Mouse (Mus musculus) ovary, postnatal 10 days (tissue): Measurements from ENCODE around the gene Kcnmb4.

Experiments used
- DNase-seq: peaks from one replicate; pipeline ENCODE4 v3.0.0; 2022; ENCODE audit warnings: low spot score

Gene Kcnmb4

DNA sequence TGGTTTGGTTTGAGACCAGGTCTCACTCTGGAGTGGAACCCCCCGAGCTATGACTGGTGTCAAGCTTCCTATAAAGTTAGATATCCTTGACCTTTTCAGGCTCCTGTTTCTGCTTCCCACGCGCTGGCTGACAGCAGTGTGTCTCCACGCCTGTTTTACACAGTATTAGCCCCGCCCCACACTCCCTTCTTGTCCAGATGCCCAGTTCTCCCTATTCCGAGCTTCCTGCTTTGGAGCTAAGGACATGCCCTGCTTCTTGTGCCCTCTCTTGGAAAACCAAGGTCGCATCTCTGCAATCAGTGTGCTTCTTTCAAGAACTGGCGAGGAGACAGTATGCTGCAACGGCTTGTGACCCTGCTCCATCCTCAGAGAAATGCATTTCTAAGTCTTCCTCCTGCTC, 23.1 kb downstream of the Kcnmb4 start:
- no peak for DNase-seq

DNA sequence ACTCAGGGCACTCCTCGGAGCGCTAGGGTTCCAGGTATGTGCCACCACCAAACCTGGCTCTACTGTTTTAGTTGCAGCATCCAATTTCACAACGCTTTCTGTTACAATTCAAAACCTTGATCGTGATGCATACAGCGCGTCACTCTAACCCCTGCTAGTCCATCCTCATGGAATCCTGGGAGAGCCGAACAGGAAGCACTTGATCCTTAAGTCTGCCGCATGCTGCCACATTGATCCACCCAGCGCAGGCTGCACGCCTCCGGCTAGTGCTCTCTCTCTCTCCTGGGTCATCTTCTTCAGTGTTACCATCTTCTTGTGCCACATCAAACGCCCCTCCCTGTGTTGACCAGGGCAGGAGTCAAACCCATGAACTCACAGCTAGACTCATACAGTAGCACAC, 25.5 kb downstream of the Kcnmb4 start:
- DNase-seq = no peak

DNA sequence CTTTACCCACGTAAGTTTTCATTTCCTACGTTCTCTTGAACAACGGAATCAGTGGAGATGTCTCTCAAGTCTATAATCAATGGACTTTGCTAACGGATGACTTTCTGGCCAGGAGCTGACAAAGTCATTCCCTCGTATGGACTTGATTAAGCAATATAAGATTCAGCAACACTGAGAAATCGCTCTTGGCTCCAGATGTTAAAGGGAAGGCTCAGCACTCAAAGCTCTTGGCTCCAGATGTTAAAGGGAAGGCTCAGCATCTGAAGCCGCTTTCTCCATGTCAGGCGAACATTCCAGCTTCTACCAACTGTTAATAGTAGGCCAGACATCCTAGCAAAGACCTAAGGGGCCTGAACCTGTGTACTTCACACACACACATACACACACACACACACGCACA, 26.5 kb downstream of the Kcnmb4 start:
- DNase-seq = no peak

DNA sequence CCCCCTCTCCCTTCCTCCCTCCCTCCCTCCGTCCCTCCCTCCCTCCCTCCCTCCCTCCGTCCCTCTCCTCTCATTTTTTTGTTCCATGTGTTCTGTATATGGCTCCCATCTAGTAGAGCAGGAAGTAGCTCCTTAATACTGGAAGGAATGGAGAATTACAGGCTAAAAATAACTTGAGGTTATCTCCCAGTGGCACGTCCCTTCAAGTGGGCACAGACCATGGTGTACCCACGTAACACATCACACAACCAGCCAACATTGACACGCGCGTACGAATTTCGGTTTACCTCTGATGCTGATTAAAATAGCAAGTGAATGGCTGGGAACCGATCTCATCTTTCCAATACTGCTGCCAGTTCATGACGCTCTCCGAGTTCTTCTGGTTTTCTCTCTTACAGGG, 27.6 kb downstream of the Kcnmb4 start:
- no peak for DNase-seq

DNA sequence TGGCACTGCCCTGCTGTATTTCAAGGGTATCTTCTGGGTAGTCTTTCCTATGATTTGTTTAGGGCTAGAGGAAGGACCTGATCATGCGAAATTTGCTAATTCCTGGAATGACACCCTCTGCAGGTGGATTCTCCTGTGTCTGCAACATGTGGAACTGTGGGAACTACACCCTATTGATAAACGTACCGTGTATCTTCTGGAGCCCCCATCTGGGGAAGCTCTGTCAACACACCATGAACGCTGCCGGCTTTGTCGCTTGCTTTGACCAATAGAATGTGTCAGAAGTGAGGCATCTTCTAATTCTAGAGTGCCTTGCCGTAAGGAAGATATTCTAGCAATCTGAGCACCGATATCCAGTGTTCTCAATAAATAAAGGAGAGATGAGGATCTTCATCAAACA, 28.9 kb downstream of the Kcnmb4 start:
- DNase-seq = no peak

DNA sequence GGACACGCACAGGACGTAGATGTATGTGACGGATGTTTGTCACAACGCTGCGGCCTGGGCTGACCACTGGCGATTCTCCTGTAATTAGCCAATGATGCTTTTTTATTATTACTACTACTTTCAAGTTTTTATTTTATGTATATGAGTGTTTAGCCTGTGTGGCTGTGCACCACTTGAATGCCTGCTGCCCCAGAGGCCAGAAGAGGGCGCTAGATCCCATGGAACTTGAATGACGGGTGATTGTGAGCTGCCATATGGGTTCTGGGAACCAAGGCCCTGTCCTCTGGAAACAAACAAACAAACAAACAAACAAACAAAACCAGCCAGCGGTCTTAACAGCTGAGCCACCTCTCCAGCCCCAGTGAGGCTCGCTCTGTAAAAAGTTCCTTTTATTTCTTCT, 29.3 kb downstream of the Kcnmb4 start:
- no peak for DNase-seq

DNA sequence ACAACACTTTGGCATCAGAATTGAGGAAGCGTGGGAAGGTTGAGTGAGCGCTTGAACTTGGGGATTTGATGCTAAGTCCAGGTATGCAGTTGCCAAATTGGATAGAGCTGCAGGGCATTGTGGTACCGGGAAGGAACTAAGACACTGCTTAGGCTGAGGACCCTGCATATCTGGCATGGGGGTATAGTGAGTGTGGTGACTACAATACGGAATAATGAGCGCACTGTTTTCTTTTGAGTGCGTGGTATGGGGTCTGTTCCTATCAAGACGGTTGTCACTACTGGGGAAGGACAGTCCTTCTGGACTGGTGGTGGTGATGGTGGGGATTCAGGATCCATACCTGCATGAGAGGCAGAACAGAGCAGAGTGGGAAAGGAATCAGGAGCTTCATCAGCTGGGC, 32.7 kb downstream of the Kcnmb4 start:
- DNase-seq = no peak

DNA sequence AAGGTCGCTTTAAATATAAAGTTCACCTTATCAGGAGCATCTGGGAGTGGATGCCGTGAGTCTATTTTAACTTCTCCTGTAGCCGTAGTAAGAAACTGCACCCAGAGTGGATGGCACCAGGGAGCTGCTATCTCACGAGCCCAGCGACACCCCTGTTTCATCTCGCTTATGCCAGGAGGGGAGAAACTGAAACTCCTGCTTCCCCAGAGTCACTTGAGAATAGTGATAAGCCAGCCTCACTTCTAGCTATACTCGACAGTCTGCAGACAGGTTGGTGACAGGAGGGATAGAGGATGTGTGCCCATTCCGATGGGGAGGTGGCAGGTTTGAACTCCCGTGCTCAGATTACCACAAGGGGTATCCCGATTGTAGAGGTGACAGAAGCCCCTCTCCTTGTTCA, 33.6 kb downstream of the Kcnmb4 start:
- no peak for DNase-seq

DNA sequence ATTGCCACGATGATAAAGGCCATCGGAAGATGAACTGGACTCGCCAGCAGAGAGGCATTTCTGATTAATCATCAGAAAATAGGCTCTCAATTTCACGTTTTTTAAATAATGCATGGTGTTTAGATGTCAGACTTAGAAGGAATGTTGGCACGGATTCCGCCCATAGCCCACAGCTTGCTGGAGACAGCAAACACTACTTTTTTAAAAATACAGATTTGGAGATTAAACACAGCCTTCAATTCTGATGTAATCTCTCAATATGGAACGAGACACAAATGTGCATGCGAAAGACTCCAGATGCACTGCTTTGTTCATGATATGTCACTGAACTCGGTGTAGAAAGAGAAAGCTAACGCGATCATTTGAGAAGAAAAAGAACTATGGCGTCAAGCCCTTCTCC, 38.2 kb downstream of the Kcnmb4 start:
- DNase-seq = no peak

DNA sequence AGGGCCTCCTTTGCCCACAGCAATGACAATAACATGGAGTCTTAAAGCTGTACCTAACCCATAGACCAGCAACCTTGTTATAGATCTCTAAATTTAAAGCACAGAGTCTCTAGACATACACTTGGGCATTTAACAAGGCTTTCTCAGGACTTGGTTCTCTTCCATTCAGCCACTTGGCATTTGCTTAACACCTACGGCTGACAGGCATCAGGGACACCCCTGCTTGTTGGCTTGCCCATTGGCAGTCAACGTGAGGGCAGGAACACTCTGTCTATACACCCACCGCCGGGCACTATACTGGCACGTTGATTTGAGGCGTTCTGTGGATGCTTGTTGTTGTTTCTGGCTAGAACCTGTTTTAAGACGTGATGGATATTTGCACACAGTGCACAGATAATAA, 41.3 kb downstream of the Kcnmb4 start:
- no peak for DNase-seq

DNA sequence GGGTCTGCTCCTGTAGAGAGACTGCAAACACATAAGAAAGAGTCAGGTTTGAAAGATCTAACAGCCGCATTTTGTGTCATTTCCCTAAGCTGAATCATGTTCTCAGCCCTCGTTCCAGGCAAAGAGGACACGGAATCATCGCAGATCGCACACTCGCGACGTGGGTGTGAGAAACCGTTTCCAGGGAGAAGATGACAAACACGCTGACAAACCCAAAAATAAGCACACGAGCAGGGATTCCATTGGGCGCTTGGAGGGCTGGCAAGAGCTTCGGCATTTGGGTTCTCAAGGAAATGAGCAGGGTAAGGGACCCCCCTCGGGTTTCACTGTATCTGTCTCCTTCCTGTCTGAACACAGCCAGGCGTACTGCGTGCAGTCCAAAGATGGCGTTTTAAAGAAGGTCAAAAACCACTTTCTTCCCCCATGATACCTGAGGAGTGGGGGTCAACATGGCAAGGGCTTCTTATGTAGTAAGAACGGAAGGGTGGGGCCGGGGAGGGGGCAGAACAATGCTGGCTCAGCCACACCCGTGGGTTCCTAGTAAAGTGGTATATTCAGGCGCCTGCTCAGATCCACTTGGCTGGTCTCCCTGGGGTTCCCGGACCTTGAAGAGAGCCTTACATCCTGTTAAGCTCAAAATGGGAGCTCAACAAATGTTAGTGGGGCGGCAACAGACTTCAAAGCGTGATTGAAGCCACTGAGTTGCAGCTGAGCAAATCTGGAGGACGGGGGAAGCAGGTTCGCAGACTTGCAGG, 45.5 kb downstream of the Kcnmb4 start:
- no peak for DNase-seq

DNA sequence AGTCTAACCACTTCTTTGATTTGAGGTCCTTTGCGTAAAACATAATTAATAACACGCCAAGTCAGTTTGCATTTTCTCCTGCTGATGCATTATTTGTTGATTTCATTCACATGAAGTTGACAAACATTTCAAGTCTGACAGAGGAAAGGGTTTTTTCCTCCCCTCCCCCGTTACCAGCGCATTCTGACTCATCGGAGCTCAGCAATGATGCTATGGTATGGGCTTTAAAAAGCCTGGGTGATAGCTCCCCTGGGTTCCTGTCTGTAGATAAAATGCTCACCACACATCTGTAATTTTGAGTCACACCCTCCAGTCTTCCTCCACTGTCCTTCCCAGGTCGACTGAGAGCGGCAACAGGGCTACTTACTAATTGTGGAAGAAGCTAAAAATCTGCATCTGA, 47.5 kb downstream of the Kcnmb4 start:
- no peak for DNase-seq

DNA sequence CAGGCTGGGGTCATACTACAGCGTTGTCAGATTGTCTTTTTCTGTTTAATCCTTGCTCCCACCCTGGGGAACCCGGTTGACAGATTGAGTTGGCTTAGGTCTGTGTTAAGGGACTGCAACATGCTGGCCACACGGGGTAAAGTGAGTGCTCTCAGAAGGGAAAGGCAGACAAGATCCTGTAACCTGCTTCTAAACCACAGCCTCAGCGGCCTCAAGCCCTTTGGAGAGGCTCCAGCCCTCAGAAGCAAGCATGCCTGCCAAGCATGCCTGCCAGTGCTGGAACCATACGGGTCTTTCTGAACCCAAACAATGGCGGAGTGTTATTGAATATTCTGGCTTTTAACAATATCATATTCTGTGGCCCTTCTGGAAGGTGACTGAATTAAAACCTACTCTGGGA, 48.8 kb downstream of the Kcnmb4 start:
- no peak for DNase-seq

DNA sequence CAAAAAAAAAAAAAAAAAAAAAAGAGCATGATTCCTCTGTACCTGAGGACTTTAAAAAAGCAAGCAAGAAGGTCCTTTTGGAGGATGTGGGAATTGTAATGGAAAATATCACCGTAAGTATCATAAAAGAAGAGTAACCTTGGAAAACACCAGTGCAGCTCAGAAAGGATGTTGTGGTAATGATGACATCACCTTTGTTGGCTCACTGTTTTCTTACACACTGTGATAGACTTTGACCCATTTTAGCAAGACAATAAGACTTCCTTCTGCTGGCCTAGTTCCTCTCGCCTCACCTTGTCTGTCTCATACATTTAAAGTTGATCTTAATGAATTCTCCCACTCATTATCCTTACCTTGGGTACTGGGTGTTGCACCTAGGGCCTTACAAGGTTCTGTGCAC, 51.1 kb downstream of the Kcnmb4 start:
- no peak for DNase-seq

DNA sequence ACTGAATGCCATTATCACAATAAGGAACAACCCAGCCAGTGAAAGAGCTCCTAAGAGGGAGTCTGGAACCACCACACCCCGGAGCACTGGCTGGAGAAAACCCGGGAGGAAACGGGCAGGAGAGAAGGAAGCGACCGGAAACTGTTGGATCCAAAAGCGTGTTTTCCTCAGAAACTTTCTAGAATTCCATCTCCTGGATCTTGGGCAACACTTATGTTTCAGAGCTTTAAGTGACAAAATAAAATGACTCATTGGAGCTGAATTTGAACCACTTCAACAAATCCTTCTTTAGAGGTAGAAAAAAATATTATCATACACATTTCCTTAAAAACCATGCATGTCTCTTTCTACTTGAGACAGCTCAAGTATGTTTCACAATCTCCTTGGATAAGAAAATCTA, 52.7 kb downstream of the Kcnmb4 start:
- DNase-seq = no peak

DNA sequence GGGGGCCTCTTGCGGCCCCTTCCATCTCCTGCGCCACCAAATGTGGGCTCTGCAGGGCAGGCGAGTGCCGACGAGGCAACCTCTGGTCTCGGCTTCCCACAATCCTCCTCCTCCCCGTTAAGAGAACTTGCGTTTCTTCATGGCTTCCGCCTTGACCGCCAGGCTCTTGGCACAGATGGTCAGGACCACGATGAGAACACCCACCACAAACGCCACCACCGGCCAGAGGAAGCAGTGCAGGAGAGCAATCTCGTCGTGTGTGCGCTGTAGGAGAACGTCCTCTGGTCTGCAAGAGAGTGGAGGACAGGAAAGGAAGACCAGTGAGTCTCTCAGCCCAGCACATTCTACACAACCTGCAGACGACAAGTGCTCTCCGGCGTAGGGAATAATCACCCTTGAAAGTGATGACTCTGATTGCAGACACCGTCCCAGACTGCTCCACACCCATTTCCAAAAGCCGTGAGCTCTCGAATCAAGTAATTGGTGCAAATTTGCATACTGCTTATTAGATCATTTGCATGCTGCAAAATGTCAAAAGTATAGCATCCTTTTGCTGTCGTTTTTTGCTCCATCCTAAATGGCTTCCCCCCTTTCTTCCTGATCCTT, 55.5 kb downstream of the Kcnmb4 start:
- no peak for DNase-seq

DNA sequence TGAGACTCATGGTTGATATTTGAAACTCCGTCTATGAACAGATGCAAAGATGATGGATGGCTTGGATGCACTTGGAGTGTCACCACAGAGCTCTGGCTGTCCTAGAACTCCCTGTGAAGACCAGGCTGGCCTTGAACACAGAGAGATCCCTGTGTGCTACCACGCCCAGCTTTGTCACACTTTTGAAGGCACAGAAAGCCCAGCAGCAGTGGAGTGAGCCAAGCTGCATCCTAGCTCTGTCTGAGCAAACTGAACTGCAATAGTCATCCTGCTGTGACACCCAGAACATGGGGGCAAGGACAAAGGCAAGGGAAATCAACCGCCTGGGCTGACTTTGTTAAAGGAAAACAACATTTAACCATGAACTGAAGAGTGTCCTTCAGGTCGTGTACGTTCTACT, 57.0 kb downstream of the Kcnmb4 start:
- no peak for DNase-seq

DNA sequence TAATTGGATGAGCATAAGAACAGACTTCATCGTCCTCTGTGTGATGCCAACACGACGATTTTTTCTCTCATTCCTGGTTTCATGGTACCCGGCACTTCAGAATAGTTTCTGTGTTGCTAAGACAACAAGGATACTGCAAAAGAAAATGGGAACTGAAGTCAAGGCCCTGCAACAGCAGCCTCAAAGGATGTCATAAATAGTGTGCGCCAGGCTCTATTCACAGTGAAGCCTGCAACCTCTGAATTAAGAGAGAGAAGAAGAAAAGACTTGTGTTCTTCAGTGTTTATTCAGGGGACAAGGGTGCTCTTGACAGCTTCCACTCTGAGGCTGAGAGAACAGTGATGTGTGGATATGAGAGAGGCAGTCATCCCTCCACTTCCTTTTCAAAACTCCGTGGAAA, 57.5 kb downstream of the Kcnmb4 start:
- no peak for DNase-seq

DNA sequence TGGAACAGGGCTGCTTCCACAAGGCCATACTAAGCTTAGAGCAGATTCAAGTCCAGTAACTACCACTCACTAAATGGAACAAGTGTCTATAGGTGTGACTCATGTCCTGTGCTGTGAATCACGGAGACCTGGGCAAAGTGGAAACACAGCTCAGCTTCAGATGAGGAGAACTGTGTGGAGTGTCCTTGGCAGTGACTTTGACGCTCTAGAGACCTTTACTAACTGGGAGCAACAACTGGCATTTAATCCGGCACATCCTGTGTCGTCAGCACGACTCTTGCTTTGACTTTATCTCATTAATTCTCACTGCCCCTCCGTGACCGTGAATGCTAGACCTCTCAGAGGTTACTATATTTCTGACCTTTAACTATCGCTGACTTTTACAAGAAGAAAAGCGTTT, 62.9 kb downstream of the Kcnmb4 start:
- DNase-seq = no peak

DNA sequence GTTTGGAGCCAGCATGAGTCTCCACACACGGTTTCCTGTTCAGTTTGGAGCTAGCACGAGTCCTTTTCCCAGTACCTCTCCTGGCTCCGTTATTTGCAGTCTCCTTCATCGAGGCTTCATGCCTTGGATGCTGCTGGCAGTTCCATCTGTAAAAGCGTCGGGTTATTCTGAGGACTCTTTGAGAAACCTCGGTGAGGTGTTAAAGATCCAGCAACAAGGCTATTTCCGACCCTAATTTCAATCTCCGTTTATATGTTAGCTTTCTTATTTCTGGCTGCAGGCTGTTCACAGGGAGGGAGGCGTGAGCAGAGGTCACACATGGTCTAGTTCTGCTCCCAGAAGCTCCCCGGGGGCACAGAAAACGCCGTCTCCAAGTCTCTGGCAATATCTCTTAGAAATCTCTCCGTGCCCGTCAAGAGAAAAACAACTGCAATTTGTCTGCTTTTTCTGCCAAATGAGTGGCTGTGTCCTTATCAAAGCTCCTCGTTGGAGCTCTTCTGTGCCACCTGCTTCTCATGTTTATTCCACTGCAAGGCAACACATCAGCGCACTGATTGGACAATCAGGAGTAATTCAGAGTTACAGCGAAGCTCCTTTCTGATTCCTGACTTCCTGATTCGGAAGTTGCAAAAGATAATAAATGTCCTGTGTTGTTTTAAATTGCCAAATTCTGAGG, 65.9 kb downstream of the Kcnmb4 start:
- DNase-seq = no peak

DNA sequence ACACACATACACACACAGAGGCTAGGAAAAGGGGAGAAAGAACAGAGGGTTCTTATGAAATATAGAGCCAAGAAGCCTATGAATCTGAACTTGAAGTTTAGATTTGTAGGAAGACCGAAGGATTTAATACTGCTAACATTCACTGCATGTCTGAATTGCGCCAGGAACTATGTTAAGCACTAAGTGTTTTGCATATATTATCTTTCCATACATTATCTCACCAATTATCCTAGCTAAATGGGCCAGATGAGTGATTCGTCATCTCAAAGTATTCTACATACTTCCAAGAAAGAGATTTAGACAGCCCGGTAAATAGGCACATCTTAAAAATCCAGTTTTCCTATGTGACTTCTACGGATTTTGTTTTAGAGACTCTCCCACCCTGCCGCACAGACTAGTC, 68.7 kb downstream of the Kcnmb4 start:
- DNase-seq = no peak

DNA sequence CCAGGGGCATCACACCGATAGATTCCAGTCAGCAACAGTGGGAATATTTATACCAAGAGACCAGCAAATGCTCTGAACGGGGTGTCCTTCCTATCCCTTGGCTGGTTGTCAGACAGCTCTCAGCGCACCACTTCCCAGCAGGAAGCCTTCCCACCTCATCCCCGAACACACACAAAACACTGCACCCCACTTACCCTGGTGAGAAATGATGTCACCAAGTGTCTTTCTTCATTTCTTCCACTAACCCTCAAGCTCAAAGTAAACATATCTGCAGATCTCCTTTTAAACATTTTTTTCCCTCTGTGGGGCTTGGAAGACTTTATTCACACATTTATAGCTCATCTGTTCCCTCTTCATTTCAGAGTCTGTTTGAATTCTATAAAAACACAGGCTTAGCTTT, 70.0 kb downstream of the Kcnmb4 start:
- DNase-seq = no peak

DNA sequence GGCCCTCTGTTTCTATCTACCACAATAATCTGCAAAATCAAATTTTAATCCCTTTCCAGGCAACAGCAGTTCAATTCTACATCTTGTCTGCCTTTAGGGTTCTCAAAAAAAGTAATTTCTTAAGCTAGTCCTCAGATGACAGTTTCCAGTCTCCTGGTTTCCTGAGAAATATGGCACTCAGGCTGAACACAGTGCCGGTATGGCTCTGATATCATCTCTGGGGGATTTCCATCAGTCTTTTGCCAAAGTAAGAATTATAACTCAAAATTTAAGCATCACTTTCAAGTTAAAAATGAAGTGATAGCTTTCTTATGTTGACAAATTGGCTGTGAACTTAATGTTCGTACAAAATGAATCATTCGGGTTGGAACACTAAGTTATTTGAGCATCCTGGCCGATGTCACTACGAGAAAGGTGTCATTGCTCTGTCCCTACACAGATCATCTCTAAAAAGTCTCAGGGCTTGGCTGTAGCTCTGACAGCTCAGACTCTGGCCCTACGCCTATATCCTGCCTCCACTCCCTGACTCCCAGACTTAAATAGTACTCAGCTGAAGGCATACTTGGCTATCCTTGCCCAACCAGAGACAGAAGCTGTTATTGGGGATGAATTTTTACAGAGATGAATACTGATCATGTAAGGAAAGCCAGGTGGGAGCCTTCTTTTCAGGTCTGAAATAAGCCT, 70.8 kb downstream of the Kcnmb4 start:
- no peak for DNase-seq
